Mouse (Mus musculus) activated CD4-positive, CD25-positive, alpha-beta regulatory T cell, adult 9 weeks (primary cell): Measurements from ENCODE around the gene Gm31371. TPM values are rescaled to one million over a fixed set of nuclear protein-coding genes. Genes with fewer than 3 reads are reported as not detected.

Source experiments
- polyA plus RNA-seq: library from polyadenylated mRNA; unstranded; fragments of 100-300 nt; shearing (Covaris generic); gene quantifications from one replicate; pipeline ENCODE4 v1.2.1, GENCODE M21; 2017

Gene Gm31371
- polyA plus RNA-seq, result not detected

GRCm38 (mm10) chr8:19903092-19903491 is at the start of gene Gm31371:
Gm31371 (plus strand) TSS chr8:19903392.

Other genes starting within 250 kb of the Gm31371 start
- not detected for gene 4930467E23Rik, start 173.8 kb upstream of the Gm31371 start, polyA plus RNA-seq